Mouse (Mus musculus) bone marrow, adult 2 months (tissue): ENCODE measurements around the gene Poldip2. TPM values are rescaled to one million over a fixed set of nuclear protein-coding genes. Genes with fewer than 3 reads are reported as not detected.
A peak's percentile ranks its signal among the peaks of the same experiment; 100 is the strongest.

Experiments used
- H3K27ac ChIP-seq: fragments of 200-500 bp; 2 replicates; pipeline ENCODE4 v1.5.1; 2012; ENCODE audit warnings: low read depth, mild to moderate bottlenecking, control low read depth, inconsistent platforms, low read length; ENCODE audit not compliant: control insufficient read depth, poor library complexity, insufficient read depth
- H3K4me1 ChIP-seq: fragments of 200-500 bp; 2 replicates; pipeline ENCODE4 v1.6.1; 2011; ENCODE audit warnings: low read length; ENCODE audit not compliant: control insufficient read depth, insufficient read depth
- H3K4me3 ChIP-seq: fragments of 200-500 bp; replicated peaks from 2 replicates; pipeline ENCODE3; 2011; ENCODE audit warnings: mild to moderate bottlenecking, low read depth, low read length, control low read depth; ENCODE audit not compliant: control insufficient read depth
- CTCF ChIP-seq: fragments of 200-500 bp; IDR thresholded peaks from 2 replicates; pipeline ENCODE4 v1.5.1; 2011; ENCODE audit warnings: low read length, control low read depth; ENCODE audit not compliant: control insufficient read depth, insufficient read depth
- POLR2A ChIP-seq: fragments of 200-500 bp; IDR thresholded peaks from 2 replicates; pipeline ENCODE4 v1.6.1; 2011; ENCODE audit warnings: low read depth, mild to moderate bottlenecking, control low read depth, low read length, borderline replicate concordance; ENCODE audit not compliant: control insufficient read depth
- WGBS: fragments of 180-500 bp; shearing (Covaris S2); methylation state at CpG from one replicate; pipeline ENCODE4 v1.1.7; 2018; 5-methylcytosine and 5-hydroxymethylcytosine counted together
- polyA plus RNA-seq: library from polyadenylated mRNA; stranded (reverse); fragments of >200 nt; gene quantifications from 2 replicates; pipeline ENCODE4 v1.2.4, GENCODE M21; 2011; ENCODE audit warnings: low replicate concordance; ENCODE audit not compliant: missing spikeins, insufficient read depth, insufficient read length

Poldip2 gene
- polyA plus RNA-seq, 1 experiment, result 19.0 TPM

- H3K4me3 ChIP-seq, result no peak overlapping the region
- no peak overlapping the region for H3K27ac ChIP-seq
- WGBS, result 44% methylated on average over 3 of the region's 3 CpGs
- peaks cover 6% of the 10 kb centered on the region for H3K4me1 ChIP-seq
- TF ChIP-seq CTCF (no peak), POLR2A (no peak)
Measured at GRCm38 (mm10) chr11:78467932-78468331, 44.1 kb upstream of the Poldip2 start.

- Histone ChIP-seq H3K4me1 (no peaks in the 10 kb centered on the region), H3K4me3 (no peak overlapping the region), H3K27ac (no peak overlapping the region)
- 79% methylated on average over 10 of the region's 10 CpGs for WGBS
- TF ChIP-seq POLR2A (no peak), CTCF (no peak)
Measured at GRCm38 (mm10) chr11:78471326-78472103, 40.5 kb upstream of the Poldip2 start.

DNA sequence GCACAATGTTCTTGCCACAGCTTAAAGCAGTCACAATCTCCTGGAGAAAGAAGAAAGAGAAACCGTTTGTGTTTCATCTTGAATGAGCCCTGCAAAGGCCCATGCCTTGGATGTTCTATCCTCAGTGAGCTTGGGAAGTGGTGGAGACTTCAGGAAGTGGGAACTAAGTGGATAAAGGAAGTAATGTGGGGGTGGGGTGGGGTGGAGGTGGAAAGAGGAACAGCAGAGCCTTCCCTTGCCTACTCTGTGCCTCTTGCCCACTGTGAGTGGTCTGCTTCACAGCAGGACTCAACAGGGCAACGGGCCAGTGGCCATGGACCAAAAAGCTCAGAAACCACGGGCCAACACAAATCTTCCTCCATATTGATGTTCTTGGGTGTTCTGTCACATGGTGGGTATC lies 36.7 kb upstream of the Poldip2 start:
- TF ChIP-seq POLR2A (no peak), CTCF (no peak)
- 19% methylated on average over 3 of the region's 3 CpGs for WGBS
- Histone ChIP-seq H3K4me1 (no peaks in the 10 kb centered on the region), H3K27ac (no peak overlapping the region), H3K4me3 (no peak overlapping the region)

DNA sequence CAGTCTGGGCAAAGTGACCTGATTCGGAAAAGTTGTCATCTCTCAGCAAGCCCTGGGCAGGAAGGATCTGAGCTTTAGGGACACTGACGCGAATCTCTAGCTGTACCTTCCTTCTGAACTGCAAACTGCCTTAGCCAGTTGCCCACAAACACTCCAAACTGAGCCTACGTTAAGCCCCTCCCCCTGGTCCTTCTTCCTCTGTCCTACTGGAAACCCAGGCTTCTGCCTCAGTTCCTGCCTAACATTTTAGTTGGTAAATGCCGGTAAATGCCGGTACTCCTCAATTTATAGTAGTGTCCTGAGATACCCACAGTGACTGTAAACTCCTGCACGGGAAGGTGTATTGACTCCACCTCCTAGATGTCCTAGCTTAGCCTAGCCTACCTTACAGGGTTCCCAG lies 28.4 kb upstream of the Poldip2 start:
- H3K4me3 ChIP-seq, result no peak overlapping the region
- H3K4me1 ChIP-seq, result no peaks in the 10 kb centered on the region
- WGBS, result 45% methylated on average over 7 of the region's 7 CpGs
- TF ChIP-seq POLR2A, result no peak
- no peak for TF ChIP-seq CTCF
- no peak overlapping the region for H3K27ac ChIP-seq

- TF ChIP-seq CTCF, result peak; percentile 79
- no peak for TF ChIP-seq POLR2A
- H3K4me1 ChIP-seq, result no peaks in the 10 kb centered on the region; the same call in 1 of the 2 replicates
- H3K27ac ChIP-seq, result no peak overlapping the region
- H3K4me3 ChIP-seq, result no peak overlapping the region
- 1% methylated on average over 8 of the region's 8 CpGs for WGBS
Measured at GRCm38 (mm10) chr11:78488168-78488567, 23.8 kb upstream of the Poldip2 start.

- Histone ChIP-seq H3K4me3 (no peak overlapping the region), H3K4me1 (no peaks in the 10 kb centered on the region; the same call in 1 of the 2 replicates), H3K27ac (no peak overlapping the region)
- TF ChIP-seq POLR2A (no peak), CTCF (no peak)
- WGBS, result 9% methylated on average over 48 of the region's 48 CpGs
Measured at GRCm38 (mm10) chr11:78490781-78491241, 21.2 kb upstream of the Poldip2 start.

DNA sequence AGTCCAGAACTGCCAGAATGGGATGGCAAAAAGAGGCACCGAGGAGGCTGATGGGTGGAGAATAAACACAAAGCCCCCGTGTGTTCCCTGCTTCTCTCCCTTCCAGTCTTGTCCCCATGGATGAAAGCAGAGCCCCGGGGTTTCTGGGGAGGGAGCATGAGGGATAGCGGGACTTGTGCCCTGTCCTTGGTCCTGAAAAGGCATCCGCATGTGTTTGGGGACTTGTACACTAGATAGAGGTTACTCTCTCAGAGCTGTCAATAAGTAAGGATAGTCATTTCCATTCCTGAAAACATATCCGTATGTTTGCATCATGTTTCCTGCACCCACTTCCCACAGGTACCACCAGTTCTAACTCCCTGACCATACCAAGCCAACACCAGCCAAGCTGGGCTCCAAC lies 16.1 kb upstream of the Poldip2 start:
- 9% methylated on average over 6 of the region's 6 CpGs for WGBS
- no peak overlapping the region for H3K27ac ChIP-seq
- H3K4me1 ChIP-seq, result no peaks in the 10 kb centered on the region
- H3K4me3 ChIP-seq, result no peak overlapping the region
- no peak for TF ChIP-seq POLR2A
- no peak for TF ChIP-seq CTCF

DNA sequence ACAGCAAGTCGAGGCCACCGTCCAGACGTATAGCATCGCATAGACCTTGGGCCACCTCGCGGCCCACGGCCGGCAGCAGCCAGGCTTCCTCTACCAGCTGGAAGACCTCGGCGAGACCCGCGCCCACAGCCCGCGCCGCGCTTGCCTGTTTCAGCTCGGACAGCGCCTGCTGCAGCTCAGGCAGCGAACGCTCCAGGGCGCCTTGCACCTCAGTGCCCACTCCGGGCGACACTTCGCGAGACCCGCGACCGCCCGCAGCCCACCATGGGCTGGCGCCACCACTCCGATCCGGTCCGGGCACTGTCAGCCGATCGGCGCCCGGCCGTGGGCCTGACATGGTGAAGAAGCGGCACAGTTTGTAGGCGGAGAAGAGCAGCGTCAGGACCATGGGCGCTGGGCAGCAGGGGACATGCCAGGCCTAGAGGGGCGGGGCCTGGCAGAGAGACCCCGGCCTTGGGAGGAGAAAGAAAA lies 14.9 kb upstream of the Poldip2 start:
- Histone ChIP-seq H3K27ac (no peak overlapping the region), H3K4me3 (peak overlapping the region; percentile 18), H3K4me1 (no peaks in the 10 kb centered on the region)
- WGBS, result 2% methylated on average over 44 of the region's 44 CpGs
- TF ChIP-seq POLR2A, result no peak
- TF ChIP-seq CTCF, result no peak
